Mouse (Mus musculus): ENCODE measurements at regions not wholly inside any gene's neighbourhood (a gene's known extent, or its start where the extent isn't known, plus 50 kb on each side); places are given as distances from the start of the nearest gene placed in this dataset.

- TF ChIP-seq CTCF (IDR thresholded peaks at IDR 0.05; ENCODE audit: control insufficient read depth, insufficient read depth, insufficient read length) (no peak), USF1 (IDR thresholded peaks at IDR 0.05; ENCODE audit: low read depth) (no peak), FOSL1 (IDR thresholded peaks at IDR 0.05; ENCODE audit: insufficient read depth, low read length, poor library complexity, severe bottlenecking) (no peak), CEBPB (IDR thresholded peaks at IDR 0.05; ENCODE audit: low read depth) (no peak), MAX (IDR thresholded peaks at IDR 0.05) (no peak), MYOG (IDR thresholded peaks at IDR 0.05; ENCODE audit: control insufficient read depth, extremely low read depth, insufficient read length) (no peak), MYOD1 (IDR thresholded peaks at IDR 0.05; ENCODE audit: control insufficient read depth, insufficient read length, low read depth) (no peak)
These were observed 371.0 kb downstream of the Nuf2 start for GRCm38 (mm10) chr1:169160220-169160619.
